Mouse (Mus musculus) CH12.LX (cell line): Measurements from ENCODE around the gene Ncln.

Source experiments
- CHD2 ChIP-seq: IDR thresholded peaks from 2 replicates; pipeline ENCODE4 v1.6.1; 2011; ENCODE audit warnings: low read length, improper control_type of control experiment
- CTCF ChIP-seq, 2 experiments: IDR thresholded peaks in 1 of 2; conservative IDR thresholded peaks in 1 of 2; 2 replicates each; pipeline ENCODE4 v1.5.1; 2011 to 2012; ENCODE audit warnings: low read depth in 2 of 2, low read length in 2 of 2, improper control_type of control experiment in 1 of 2, inconsistent platforms in 1 of 2, mild to moderate bottlenecking in 1 of 2, moderate library complexity in 1 of 2
- MAFK ChIP-seq: IDR thresholded peaks from 2 replicates; pipeline ENCODE4 v1.6.1; 2011; ENCODE audit warnings: low read length, improper control_type of control experiment; ENCODE audit not compliant: insufficient replicate concordance
- POLR2A ChIP-seq: IDR thresholded peaks from 2 replicates; pipeline ENCODE4 v1.6.1; 2011; ENCODE audit warnings: low read depth, mild to moderate bottlenecking, improper control_type of control experiment, low read length

- TF ChIP-seq POLR2A (no peak), CHD2 (no peak), MAFK (no peak), CTCF (conservative IDR thresholded peaks at IDR 0.05 in 1 of 2, IDR thresholded peaks at IDR 0.05 in 1 of 2; ENCODE audit: low read depth in 2 of 2, low read length in 2 of 2) (no peak)
These were observed 3.5 kb downstream of the Ncln start for GRCm38 (mm10) chr10:81492606-81493240.
